12 mouse cellular contexts compared by ENCODE assay signal in the genomic region with DNA sequence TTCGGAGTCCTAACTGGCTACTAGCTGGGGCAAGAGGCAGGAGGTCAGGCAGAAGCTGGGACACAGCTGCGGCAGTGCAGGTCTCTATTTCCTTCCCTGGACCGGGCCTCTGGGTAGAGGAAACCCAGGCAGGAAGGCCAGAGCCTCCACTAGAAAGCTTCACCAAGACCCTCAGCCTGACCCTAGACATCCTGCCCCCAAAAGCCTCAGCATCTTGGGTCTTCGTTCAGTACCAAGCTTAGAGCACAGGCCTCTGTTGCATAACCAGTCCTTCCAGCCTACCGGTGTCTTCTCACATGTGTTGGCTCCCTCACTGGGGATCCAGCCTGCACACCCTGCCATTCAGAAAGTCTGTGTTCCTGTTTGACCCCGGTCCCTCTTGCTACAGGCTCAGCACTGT. TPM values are rescaled to one million over a fixed set of nuclear protein-coding genes. Genes with fewer than 3 reads are reported as not detected.
DNase-seq lines count a peak whose midpoint lies in the region; ATAC-seq and TF ChIP-seq lines count a peak whose summit lies in the region.
"Had no signal": no experiment of that assay in that cellular context is flagged by ENCODE, and none has a peak within 500 bp of the region (broad histone marks: within the 10 kb centered on the region; RNA-seq: fewer than 3 reads in every experiment).

No protein-coding gene starts in this region.

- WGBS in hindbrain, postnatal 0 days: 80% methylated on average over 6 of the region's 6 CpGs
- 83% methylated on average over 6 of the region's 6 CpGs for WGBS in hindbrain, embryonic 16.5 days
- 81% methylated on average over 6 of the region's 6 CpGs for WGBS in midbrain, embryonic 10.5 days
- WGBS in midbrain, embryonic 13.5 days: 88% methylated on average over 6 of the region's 6 CpGs
- WGBS in intestine, postnatal 0 days: 73% methylated on average over 6 of the region's 6 CpGs
- WGBS in stomach, postnatal 0 days: 67% methylated on average over 6 of the region's 6 CpGs

- H3K27ac ChIP-seq in hindbrain, postnatal 0 days: peak overlapping the region; percentile 45; the same call in 1 of the 2 replicates
- no peak overlapping the region; the same call in 1 of the 2 replicates for H3K27ac ChIP-seq in hindbrain, embryonic 16.5 days (ENCODE audit: low read depth, low read length)
- H3K27ac ChIP-seq in midbrain, embryonic 10.5 days (replicated peaks): peak overlapping the region; percentile 35; the same call in 1 of the 2 replicates
- H3K27ac ChIP-seq in midbrain, embryonic 13.5 days: no peak overlapping the region
- peak overlapping the region; percentile 41 for H3K27ac ChIP-seq in intestine, postnatal 0 days (ENCODE audit: low read depth, low read length)
- peak overlapping the region; percentile 79 for H3K27ac ChIP-seq in stomach, postnatal 0 days (replicated peaks)

- no peaks in the 10 kb centered on the region for H3K36me3 ChIP-seq in hindbrain, postnatal 0 days (ENCODE audit: insufficient read depth, low read length)
- no peaks in the 10 kb centered on the region for H3K36me3 ChIP-seq in hindbrain, embryonic 16.5 days (ENCODE audit: control insufficient read depth, insufficient read depth, low read length)
- H3K36me3 ChIP-seq in midbrain, embryonic 10.5 days: no peaks in the 10 kb centered on the region
- no peaks in the 10 kb centered on the region for H3K36me3 ChIP-seq in midbrain, embryonic 13.5 days
- peaks cover 5% of the 10 kb centered on the region; the same call in 1 of the 2 replicates for H3K36me3 ChIP-seq in intestine, postnatal 0 days (ENCODE audit: control insufficient read depth, insufficient read depth)
- peaks cover 7% of the 10 kb centered on the region; the same call in 1 of the 2 replicates for H3K36me3 ChIP-seq in stomach, postnatal 0 days (ENCODE audit: control insufficient read depth, insufficient read depth, low read length)
- H3K36me3 ChIP-seq: embryonic facial prominence, embryonic 12.5 days had no signal

- H3K4me3 ChIP-seq in hindbrain, postnatal 0 days (ENCODE audit: low read length): no peak overlapping the region
- no peak overlapping the region for H3K4me3 ChIP-seq in hindbrain, embryonic 16.5 days (ENCODE audit: low read length)
- no peak overlapping the region for H3K4me3 ChIP-seq in midbrain, embryonic 10.5 days
- H3K4me3 ChIP-seq in midbrain, embryonic 13.5 days (replicated peaks): no peak overlapping the region
- H3K4me3 ChIP-seq in intestine, postnatal 0 days (ENCODE audit: low read depth, low read length): no peak overlapping the region
- no peak overlapping the region for H3K4me3 ChIP-seq in stomach, postnatal 0 days (ENCODE audit: low read depth, low read length)
- H3K4me3 ChIP-seq: embryonic facial prominence, embryonic 12.5 days; limb, embryonic 12.5 days had no signal

- TF ChIP-seq CTCF in hindbrain, postnatal 0 days (IDR thresholded peaks at IDR 0.05; ENCODE audit: low read depth): no peak
- no peak for TF ChIP-seq CTCF in intestine, postnatal 0 days (IDR thresholded peaks at IDR 0.05; ENCODE audit: low read depth)
- TF ChIP-seq CTCF in stomach, postnatal 0 days (IDR thresholded peaks at IDR 0.05; ENCODE audit: low read depth): no peak

- no peak for DNase-seq in hindbrain, postnatal 0 days (ENCODE audit: low spot score)
- DNase-seq in midbrain, embryonic 10.5 days (ENCODE audit: low spot score): no peak
- DNase-seq in stomach, postnatal 0 days (ENCODE audit: low spot score): no peak
- DNase-seq in cerebellum, postnatal 14 days: no peak
- DNase-seq: cerebellum, adult 8-10 months; forebrain, postnatal 0 days had no signal

- peaks cover 8% of the 10 kb centered on the region for H3K27me3 ChIP-seq in hindbrain, postnatal 0 days (ENCODE audit: insufficient read depth, low read length)
- peaks cover 22% of the 10 kb centered on the region for H3K27me3 ChIP-seq in hindbrain, embryonic 16.5 days (replicated peaks; ENCODE audit: control insufficient read depth, insufficient read depth, low read length)
- H3K27me3 ChIP-seq in midbrain, embryonic 10.5 days (ENCODE audit: low read depth, poor library complexity, severe bottlenecking): peaks cover 90% of the 10 kb centered on the region
- peaks cover 72% of the 10 kb centered on the region for H3K27me3 ChIP-seq in midbrain, embryonic 13.5 days
- peaks cover 8% of the 10 kb centered on the region; the same call in 1 of the 2 replicates for H3K27me3 ChIP-seq in intestine, postnatal 0 days (replicated peaks; ENCODE audit: control insufficient read depth, insufficient read depth, low read length)
- H3K27me3 ChIP-seq in stomach, postnatal 0 days (ENCODE audit: control insufficient read depth, insufficient read depth, low read length): no peaks in the 10 kb centered on the region

- no peaks in the 10 kb centered on the region for H3K9me3 ChIP-seq in hindbrain, postnatal 0 days (ENCODE audit: low read length)
- no peaks in the 10 kb centered on the region for H3K9me3 ChIP-seq in hindbrain, embryonic 16.5 days (ENCODE audit: control insufficient read depth, low read length)
- no peaks in the 10 kb centered on the region for H3K9me3 ChIP-seq in midbrain, embryonic 10.5 days (replicated peaks)
- H3K9me3 ChIP-seq in midbrain, embryonic 13.5 days: no peaks in the 10 kb centered on the region
- no peaks in the 10 kb centered on the region for H3K9me3 ChIP-seq in intestine, postnatal 0 days (ENCODE audit: control insufficient read depth)
- no peaks in the 10 kb centered on the region for H3K9me3 ChIP-seq in stomach, postnatal 0 days (ENCODE audit: control insufficient read depth, low read length)
- H3K9me3 ChIP-seq: embryonic facial prominence, embryonic 12.5 days; limb, embryonic 12.5 days had no signal

- H3K9ac ChIP-seq in hindbrain, postnatal 0 days (replicated peaks; ENCODE audit: low read length): no peak overlapping the region
- H3K9ac ChIP-seq in hindbrain, embryonic 16.5 days (ENCODE audit: low read depth, low read length): no peak overlapping the region
- H3K9ac ChIP-seq in midbrain, embryonic 13.5 days (replicated peaks): no peak overlapping the region
- H3K9ac ChIP-seq in intestine, postnatal 0 days (ENCODE audit: low read depth, low read length): no peak overlapping the region
- no peak overlapping the region for H3K9ac ChIP-seq in stomach, postnatal 0 days (ENCODE audit: low read length)
- H3K9ac ChIP-seq: embryonic facial prominence, embryonic 12.5 days; forebrain, postnatal 0 days; limb, embryonic 12.5 days had no signal

- ATAC-seq in hindbrain, postnatal 0 days: no peak
- no peak for ATAC-seq in hindbrain, embryonic 16.5 days
- ATAC-seq in midbrain, embryonic 13.5 days: no peak
- no peak for ATAC-seq in intestine, postnatal 0 days
- ATAC-seq in stomach, postnatal 0 days (ENCODE audit: low FRiP score, low TSS enrichment): no peak
- ATAC-seq: forebrain, postnatal 0 days had no signal

- no peak for TF ChIP-seq EP300 in stomach, postnatal 0 days (optimal IDR thresholded peaks at IDR 0.05)

- no peak overlapping the region for H3K4me2 ChIP-seq in hindbrain, postnatal 0 days (ENCODE audit: low read depth, low read length)
- H3K4me2 ChIP-seq in hindbrain, embryonic 16.5 days (ENCODE audit: low read length): no peak overlapping the region
- H3K4me2 ChIP-seq in midbrain, embryonic 13.5 days (replicated peaks): no peak overlapping the region
- H3K4me2 ChIP-seq in intestine, postnatal 0 days (replicated peaks; ENCODE audit: low read depth): no peak overlapping the region
- H3K4me2 ChIP-seq in stomach, postnatal 0 days (replicated peaks; ENCODE audit: low read depth): no peak overlapping the region
- H3K4me2 ChIP-seq: embryonic facial prominence, embryonic 12.5 days; limb, embryonic 12.5 days had no signal

- H3K4me1 ChIP-seq in hindbrain, postnatal 0 days (ENCODE audit: insufficient read depth, low read length): peaks cover 4% of the 10 kb centered on the region
- peaks cover 16% of the 10 kb centered on the region for H3K4me1 ChIP-seq in hindbrain, embryonic 16.5 days (ENCODE audit: control insufficient read depth, insufficient read depth, low read depth, low read length)
- H3K4me1 ChIP-seq in midbrain, embryonic 10.5 days: peaks cover 49% of the 10 kb centered on the region
- peaks cover 30% of the 10 kb centered on the region for H3K4me1 ChIP-seq in midbrain, embryonic 13.5 days (replicated peaks)
- H3K4me1 ChIP-seq in intestine, postnatal 0 days (replicated peaks; ENCODE audit: control insufficient read depth, insufficient read depth, low read length): 0 out of 2 replicates have a peak, but pooled peaks cover 2% of the 10 kb centered on the region
- peaks cover 3% of the 10 kb centered on the region for H3K4me1 ChIP-seq in stomach, postnatal 0 days (replicated peaks; ENCODE audit: control insufficient read depth, insufficient read depth)

RNA-seq across cellular contexts. Expression of a gene that starts 4.4 kb away (rescaled TPM):
- total RNA-seq in hindbrain, postnatal 0 days (2014; rRNA removed): 16.8 and 21.6 TPM in 2 replicates
- 7.0 and 7.3 TPM in 2 replicates for polyA plus RNA-seq in hindbrain, postnatal 0 days (2015; fragmentation: Nextera tagmentation; extraction: Ambion mirVana)
- polyA plus RNA-seq in hindbrain, embryonic 16.5 days (2015; fragmentation: Nextera tagmentation; extraction: Ambion mirVana): 10.2 and 12.7 TPM in 2 replicates
- 8.9 and 10.7 TPM in 2 replicates for polyA plus RNA-seq in midbrain, embryonic 10.5 days (2016; fragmentation: Nextera tagmentation; extraction: Ambion mirVana)
- polyA plus RNA-seq in midbrain, embryonic 13.5 days (2015; fragmentation: Nextera tagmentation; extraction: Ambion mirVana): 5.3 and 5.5 TPM in 2 replicates
- polyA plus RNA-seq in intestine, postnatal 0 days (2015; fragmentation: Nextera tagmentation; extraction: Ambion mirVana): 13.8 and 14.6 TPM in 2 replicates
- 13.5 and 15.2 TPM in 2 replicates for polyA plus RNA-seq in stomach, postnatal 0 days (2015; fragmentation: Nextera tagmentation; extraction: Ambion mirVana)

RNA-seq across cellular contexts. Expression of a gene that starts 17.2 kb away (rescaled TPM):
- not detected in 2 replicates for total RNA-seq in hindbrain, postnatal 0 days (2014; rRNA removed)
- not detected in 2 replicates for polyA plus RNA-seq in hindbrain, postnatal 0 days (2015; fragmentation: Nextera tagmentation; extraction: Ambion mirVana)
- not detected in 2 replicates for polyA plus RNA-seq in hindbrain, embryonic 16.5 days (2015; fragmentation: Nextera tagmentation; extraction: Ambion mirVana)
- polyA plus RNA-seq in midbrain, embryonic 10.5 days (2016; fragmentation: Nextera tagmentation; extraction: Ambion mirVana): not detected in 2 replicates
- not detected in 2 replicates for polyA plus RNA-seq in midbrain, embryonic 13.5 days (2015; fragmentation: Nextera tagmentation; extraction: Ambion mirVana)
- not detected in 2 replicates for polyA plus RNA-seq in intestine, postnatal 0 days (2015; fragmentation: Nextera tagmentation; extraction: Ambion mirVana)
- not detected in 2 replicates for polyA plus RNA-seq in stomach, postnatal 0 days (2015; fragmentation: Nextera tagmentation; extraction: Ambion mirVana)
- total RNA-seq: forebrain, postnatal 0 days had no signal
- polyA plus RNA-seq: embryonic facial prominence, embryonic 12.5 days; forebrain, postnatal 0 days; heart, embryonic 14.5 days; limb, embryonic 12.5 days had no signal

RNA-seq across cellular contexts. Expression of a gene that starts 41.1 kb away (rescaled TPM):
- total RNA-seq in hindbrain, postnatal 0 days (2014; rRNA removed): 74.5 and 86.2 TPM in 2 replicates
- polyA plus RNA-seq in hindbrain, postnatal 0 days (2015; fragmentation: Nextera tagmentation; extraction: Ambion mirVana): 14.0 and 14.6 TPM in 2 replicates
- polyA plus RNA-seq in hindbrain, embryonic 16.5 days (2015; fragmentation: Nextera tagmentation; extraction: Ambion mirVana): 22.4 and 24.1 TPM in 2 replicates
- polyA plus RNA-seq in midbrain, embryonic 10.5 days (2016; fragmentation: Nextera tagmentation; extraction: Ambion mirVana): 5.4 and 7.0 TPM in 2 replicates
- 18.2 and 19.2 TPM in 2 replicates for polyA plus RNA-seq in midbrain, embryonic 13.5 days (2015; fragmentation: Nextera tagmentation; extraction: Ambion mirVana)
- polyA plus RNA-seq in intestine, postnatal 0 days (2015; fragmentation: Nextera tagmentation; extraction: Ambion mirVana): 6.0 and 6.8 TPM in 2 replicates
- polyA plus RNA-seq in stomach, postnatal 0 days (2015; fragmentation: Nextera tagmentation; extraction: Ambion mirVana): 6.9 and 8.1 TPM in 2 replicates

RNA-seq across cellular contexts. Expression of a gene that starts 54.4 kb away (rescaled TPM):
- 2.3 and 4.0 TPM in 2 replicates for total RNA-seq in hindbrain, postnatal 0 days (2014; rRNA removed)
- 0.10 and 0.11 TPM in 2 replicates for polyA plus RNA-seq in hindbrain, postnatal 0 days (2015; fragmentation: Nextera tagmentation; extraction: Ambion mirVana)
- polyA plus RNA-seq in hindbrain, embryonic 16.5 days (2015; fragmentation: Nextera tagmentation; extraction: Ambion mirVana): 0.06 and 0.09 TPM in 2 replicates
- 0.88 and 1.7 TPM in 2 replicates for polyA plus RNA-seq in midbrain, embryonic 10.5 days (2016; fragmentation: Nextera tagmentation; extraction: Ambion mirVana)
- polyA plus RNA-seq in midbrain, embryonic 13.5 days (2015; fragmentation: Nextera tagmentation; extraction: Ambion mirVana): 0.11 and 0.15 TPM in 2 replicates
- 0.16 and 0.33 TPM in 2 replicates for polyA plus RNA-seq in intestine, postnatal 0 days (2015; fragmentation: Nextera tagmentation; extraction: Ambion mirVana)
- 0.19 and 0.22 TPM in 2 replicates for polyA plus RNA-seq in stomach, postnatal 0 days (2015; fragmentation: Nextera tagmentation; extraction: Ambion mirVana)

Comparison
In these comparisons a context has a peak if more than half of its experiments do, and no peak if none do; other contexts are left out.
1. H3K27ac ChIP-seq: peak in hindbrain, postnatal 0 days (single experiment), midbrain, embryonic 10.5 days (single experiment), intestine, postnatal 0 days (single experiment) and stomach, postnatal 0 days (single experiment); none in hindbrain, embryonic 16.5 days (single experiment) and midbrain, embryonic 13.5 days (single experiment).